In genomic region chr11:101446319-101446718, GRCm38 (mm10) we compare ENCODE assay signal across 24 mouse cellular contexts. TPM values are rescaled to one million over a fixed set of nuclear protein-coding genes. Genes with fewer than 3 reads are reported as not detected.
DNase-seq lines count a peak whose midpoint lies in the region; ATAC-seq and TF ChIP-seq lines count a peak whose summit lies in the region.
"Had no signal": no experiment of that assay in that cellular context is flagged by ENCODE, and none has a peak within 500 bp of the region (broad histone marks: within the 10 kb centered on the region; RNA-seq: fewer than 3 reads in every experiment).

No protein-coding gene starts in this region.

- no peak for TF ChIP-seq EP300 in liver, postnatal 0 days (IDR thresholded peaks at IDR 0.05; ENCODE audit: low read depth)
- no peak for TF ChIP-seq EP300 in ES-Bruce4 (IDR thresholded peaks at IDR 0.05; ENCODE audit: insufficient read depth, low read depth, low read length)

- H3K27me3 ChIP-seq in liver, embryonic 11.5 days (replicated peaks; ENCODE audit: control insufficient read depth, insufficient read depth, low read length), result no peaks in the 10 kb centered on the region
- H3K27me3 ChIP-seq in liver, postnatal 0 days (ENCODE audit: insufficient read depth, low read length), result no peaks in the 10 kb centered on the region
- H3K27me3 ChIP-seq in ES-Bruce4 (ENCODE audit: control insufficient read depth, insufficient read depth, low read length, poor library complexity, severe bottlenecking), result no peaks in the 10 kb centered on the region
- no peaks in the 10 kb centered on the region for H3K27me3 ChIP-seq in midbrain, embryonic 16.5 days (ENCODE audit: control insufficient read depth, insufficient read depth, low read depth, low read length)
- H3K27me3 ChIP-seq: forebrain, embryonic 12.5 days; heart, embryonic 13.5 days; hindbrain, embryonic 13.5 days; limb, embryonic 13.5 days; lung, embryonic 15.5 days; neural tube, embryonic 13.5 days had no signal

- no peak overlapping the region for H3K4me2 ChIP-seq in liver, embryonic 11.5 days
- H3K4me2 ChIP-seq in liver, postnatal 0 days (ENCODE audit: low read depth, low read length), result no peak overlapping the region
- no peak overlapping the region for H3K4me2 ChIP-seq in midbrain, embryonic 16.5 days (ENCODE audit: low read length)
- H3K4me2 ChIP-seq: forebrain, embryonic 12.5 days; heart, embryonic 13.5 days; hindbrain, embryonic 13.5 days; limb, embryonic 13.5 days; lung, embryonic 15.5 days; neural tube, embryonic 13.5 days had no signal

- no peak for ATAC-seq in liver, embryonic 11.5 days (replicated peaks; ENCODE audit: low FRiP score)
- no peak for ATAC-seq in liver, postnatal 0 days
- ATAC-seq in midbrain, embryonic 16.5 days, result no peak
- no peak for ATAC-seq in cerebellum, adult (ENCODE audit: insufficient number of reproducible peaks, low FRiP score, low TSS enrichment)
- ATAC-seq: intestine, embryonic 16.5 days had no signal

- peak overlapping the region; percentile 38 for H3K27ac ChIP-seq in liver, embryonic 11.5 days (ENCODE audit: low read depth, low read length)
- H3K27ac ChIP-seq in liver, postnatal 0 days (ENCODE audit: low read depth), result no peak overlapping the region
- peak overlapping the region; percentile 84 for H3K27ac ChIP-seq in ES-Bruce4 (ENCODE audit: insufficient read depth, low read length)
- H3K27ac ChIP-seq in midbrain, embryonic 16.5 days (ENCODE audit: low read length), result no peak overlapping the region
- H3K27ac ChIP-seq: forebrain, embryonic 12.5 days; heart, embryonic 13.5 days; hindbrain, embryonic 13.5 days; kidney, postnatal 0 days; limb, embryonic 13.5 days; lung, embryonic 15.5 days; midbrain, embryonic 10.5 days; neural tube, embryonic 13.5 days had no signal

- H3K9ac ChIP-seq in liver, embryonic 11.5 days (ENCODE audit: low read depth, low read length), result no peak overlapping the region
- H3K9ac ChIP-seq in liver, postnatal 0 days (replicated peaks), result no peak overlapping the region
- H3K9ac ChIP-seq in ES-Bruce4 (ENCODE audit: low read depth, poor library complexity, severe bottlenecking), result no peak overlapping the region
- H3K9ac ChIP-seq in midbrain, embryonic 16.5 days (ENCODE audit: low read depth, low read length), result no peak overlapping the region
- H3K9ac ChIP-seq: forebrain, embryonic 12.5 days; heart, embryonic 13.5 days; hindbrain, embryonic 13.5 days; limb, embryonic 13.5 days; lung, embryonic 15.5 days; neural tube, embryonic 13.5 days had no signal

- H3K9me3 ChIP-seq in liver, embryonic 11.5 days (ENCODE audit: control insufficient read depth, low read length), result no peaks in the 10 kb centered on the region
- no peaks in the 10 kb centered on the region for H3K9me3 ChIP-seq in liver, postnatal 0 days (ENCODE audit: low read length)
- no peaks in the 10 kb centered on the region for H3K9me3 ChIP-seq in ES-Bruce4 (replicated peaks; ENCODE audit: control insufficient read depth, insufficient read depth, low read length, poor library complexity, severe bottlenecking)
- H3K9me3 ChIP-seq in midbrain, embryonic 16.5 days (replicated peaks; ENCODE audit: control insufficient read depth, low read length, poor library complexity, severe bottlenecking), result no peaks in the 10 kb centered on the region
- H3K9me3 ChIP-seq: forebrain, embryonic 12.5 days; heart, embryonic 13.5 days; hindbrain, embryonic 13.5 days; limb, embryonic 13.5 days; lung, embryonic 15.5 days; midbrain, embryonic 10.5 days; neural tube, embryonic 13.5 days had no signal

- no peak for TF ChIP-seq CTCF in liver, postnatal 0 days (IDR thresholded peaks at IDR 0.05; ENCODE audit: low read depth)
- TF ChIP-seq CTCF in ES-Bruce4 (IDR thresholded peaks at IDR 0.05; ENCODE audit: low read depth, low read length), result no peak

- H3K36me3 ChIP-seq in liver, embryonic 11.5 days (ENCODE audit: control insufficient read depth, insufficient read depth, low read length), result peaks cover 22% of the 10 kb centered on the region
- H3K36me3 ChIP-seq in liver, postnatal 0 days (replicated peaks; ENCODE audit: insufficient read depth, low read length), result peaks cover 22% of the 10 kb centered on the region
- peaks cover 29% of the 10 kb centered on the region for H3K36me3 ChIP-seq in ES-Bruce4 (ENCODE audit: control insufficient read depth, insufficient read depth, low read length, poor library complexity, severe bottlenecking)
- H3K36me3 ChIP-seq in midbrain, embryonic 16.5 days (ENCODE audit: control insufficient read depth, insufficient read depth, low read length), result peaks cover 16% of the 10 kb centered on the region

- WGBS in liver, embryonic 11.5 days, result 77% methylated on average over 1 of the region's 1 CpGs
- WGBS in liver, postnatal 0 days (ENCODE audit: insufficient replicate concordance), result 73% methylated on average over 1 of the region's 1 CpGs
- 93% methylated on average over 1 of the region's 1 CpGs for WGBS in midbrain, embryonic 16.5 days

- no peak for DNase-seq in liver, embryonic 11.5 days (ENCODE audit: low spot score)
- DNase-seq in liver, postnatal 0 days, result no peak
- DNase-seq in induced T-regulatory cell, adult 2 months (ENCODE audit: low read depth), result peak; percentile 58
- DNase-seq in thymus, adult 18-20 months, result no peak
- DNase-seq: adrenal gland, postnatal 25 days; cerebellum, adult 18-20 months; cerebellum, postnatal 25 days; heart, adult 11 months; lung, postnatal 4 days; right cerebral cortex, postnatal 14 days; spleen, adult 18-20 months; thymus, postnatal 36 days had no signal

- no peak overlapping the region; the same call in 1 of the 2 replicates for H3K4me3 ChIP-seq in liver, embryonic 11.5 days (ENCODE audit: low read depth, low read length)
- H3K4me3 ChIP-seq in liver, postnatal 0 days (ENCODE audit: low read depth, low read length), result no peak overlapping the region
- H3K4me3 ChIP-seq in ES-Bruce4 (ENCODE audit: low read depth, low read length), result no peak overlapping the region
- no peak overlapping the region for H3K4me3 ChIP-seq in midbrain, embryonic 16.5 days (ENCODE audit: low read depth, low read length)
- H3K4me3 ChIP-seq: forebrain, embryonic 12.5 days; heart, embryonic 13.5 days; hindbrain, embryonic 13.5 days; limb, embryonic 13.5 days; lung, embryonic 15.5 days; midbrain, embryonic 10.5 days; neural tube, embryonic 13.5 days had no signal

- peaks cover 34% of the 10 kb centered on the region for H3K4me1 ChIP-seq in liver, embryonic 11.5 days (replicated peaks; ENCODE audit: control insufficient read depth, insufficient read depth, low read length)
- H3K4me1 ChIP-seq in liver, postnatal 0 days (ENCODE audit: insufficient read depth), result peaks cover 28% of the 10 kb centered on the region
- H3K4me1 ChIP-seq in ES-Bruce4 (ENCODE audit: control insufficient read depth, insufficient read depth, low read length), result peaks cover 3% of the 10 kb centered on the region
- H3K4me1 ChIP-seq in midbrain, embryonic 16.5 days (ENCODE audit: control insufficient read depth, insufficient read depth, low read length), result peaks cover 14% of the 10 kb centered on the region

- TF ChIP-seq POLR2A in ES-Bruce4 (IDR thresholded peaks at IDR 0.05; ENCODE audit: insufficient read depth, low read length), result no peak

RNA-seq across cellular contexts. Expression of gene Ifi35, which starts 1.9 kb away (rescaled TPM):
- 31.2 and 34.6 TPM in 2 replicates for polyA plus RNA-seq in liver, embryonic 11.5 days (2014; fragmentation: Nextera tagmentation; extraction: Ambion mirVana)
- 27.2 and 28.2 TPM in 2 replicates for polyA plus RNA-seq in liver, postnatal 0 days (2015; fragmentation: Nextera tagmentation; extraction: Ambion mirVana)
- polyA plus RNA-seq in ES-Bruce4 (2011; ENCODE audit: insufficient read depth, insufficient read length, low read depth, missing spikeins), result 6.7 and 9.0 TPM in 2 replicates
- polyA plus RNA-seq in midbrain, embryonic 16.5 days (2015; fragmentation: Nextera tagmentation; extraction: Ambion mirVana), result 2.5 and 3.1 TPM in 2 replicates

RNA-seq across cellular contexts. Expression of gene Rpl27, which starts 4.2 kb away (rescaled TPM):
- polyA plus RNA-seq in liver, embryonic 11.5 days (2014; fragmentation: Nextera tagmentation; extraction: Ambion mirVana), result 553 and 579 TPM in 2 replicates
- 205 and 213 TPM in 2 replicates for polyA plus RNA-seq in liver, postnatal 0 days (2015; fragmentation: Nextera tagmentation; extraction: Ambion mirVana)
- polyA plus RNA-seq in ES-Bruce4 (2011; ENCODE audit: insufficient read depth, insufficient read length, low read depth, missing spikeins), result 1,188 and 1,249 TPM in 2 replicates
- polyA plus RNA-seq in midbrain, embryonic 16.5 days (2015; fragmentation: Nextera tagmentation; extraction: Ambion mirVana), result 185 and 220 TPM in 2 replicates

RNA-seq across cellular contexts. Expression of gene Rnd2, which starts 18.5 kb away (rescaled TPM):
- 3.7 and 5.4 TPM in 2 replicates for polyA plus RNA-seq in liver, embryonic 11.5 days (2014; fragmentation: Nextera tagmentation; extraction: Ambion mirVana)
- polyA plus RNA-seq in liver, postnatal 0 days (2015; fragmentation: Nextera tagmentation; extraction: Ambion mirVana), result 1.9 and 2.0 TPM in 2 replicates
- 11.2 and 11.4 TPM in 2 replicates for polyA plus RNA-seq in ES-Bruce4 (2011; ENCODE audit: insufficient read depth, insufficient read length, low read depth, missing spikeins)
- polyA plus RNA-seq in midbrain, embryonic 16.5 days (2015; fragmentation: Nextera tagmentation; extraction: Ambion mirVana), result 67.7 and 76.5 TPM in 2 replicates

RNA-seq across cellular contexts. Expression of gene Vat1, which starts 19.7 kb away (rescaled TPM):
- 16.8 and 19.5 TPM in 2 replicates for polyA plus RNA-seq in liver, embryonic 11.5 days (2014; fragmentation: Nextera tagmentation; extraction: Ambion mirVana)
- polyA plus RNA-seq in liver, postnatal 0 days (2015; fragmentation: Nextera tagmentation; extraction: Ambion mirVana), result 8.3 and 8.4 TPM in 2 replicates
- 91.2 and 101 TPM in 2 replicates for polyA plus RNA-seq in ES-Bruce4 (2011; ENCODE audit: insufficient read depth, insufficient read length, low read depth, missing spikeins)
- 134 and 145 TPM in 2 replicates for polyA plus RNA-seq in midbrain, embryonic 16.5 days (2015; fragmentation: Nextera tagmentation; extraction: Ambion mirVana)

RNA-seq across cellular contexts. Expression of gene Ptges3l, which starts 21.2 kb away (rescaled TPM):
- 3.2 and 5.0 TPM in 2 replicates for polyA plus RNA-seq in liver, embryonic 11.5 days (2014; fragmentation: Nextera tagmentation; extraction: Ambion mirVana)
- 0.65 and 1.0 TPM in 2 replicates for polyA plus RNA-seq in liver, postnatal 0 days (2015; fragmentation: Nextera tagmentation; extraction: Ambion mirVana)
- polyA plus RNA-seq in ES-Bruce4 (2011; ENCODE audit: insufficient read depth, insufficient read length, low read depth, missing spikeins), result not detected in 2 replicates
- 3.0 and 3.1 TPM in 2 replicates for polyA plus RNA-seq in midbrain, embryonic 16.5 days (2015; fragmentation: Nextera tagmentation; extraction: Ambion mirVana)

Comparison
In these comparisons a context has a peak if more than half of its experiments do, and no peak if none do; other contexts are left out.
1. H3K27ac ChIP-seq: peak in liver, embryonic 11.5 days (single experiment) and ES-Bruce4 (single experiment); none in liver, postnatal 0 days (single experiment) and midbrain, embryonic 16.5 days (single experiment).